Mouse (Mus musculus) CD4-positive, CD25-positive, alpha-beta regulatory T cell, adult 2 months (primary cell): ENCODE measurements around the gene Mcrip1.
A peak's percentile ranks its signal among the peaks of the same experiment; 100 is the strongest.
"Not testable (repeated sequence)": the region's sequence is repeated elsewhere in the genome, so short reads cannot be mapped to it uniquely, and the experiment has no call there.

ENCODE experiments used
- DNase-seq: peaks from one replicate; pipeline ENCODE4 v3.0.0-alpha.2; 2012; ENCODE audit warnings: low read depth, low spot score

Gene Mcrip1

GRCm38 (mm10) chr11:120514262-120514661 lies 35.3 kb downstream of the Mcrip1 start:
- DNase-seq: not testable (repeated sequence)

GRCm38 (mm10) chr11:120512790-120513453 lies 36.6 kb downstream of the Mcrip1 start:
- DNase-seq: no peak

GRCm38 (mm10) chr11:120510375-120511030 lies 39.0 kb downstream of the Mcrip1 start:
- peak; percentile 56 for DNase-seq

- DNase-seq: no peak
Measured at GRCm38 (mm10) chr11:120509940-120510339, 39.6 kb downstream of the Mcrip1 start.

- DNase-seq: no peak
Measured at GRCm38 (mm10) chr11:120508290-120508870, 41.1 kb downstream of the Mcrip1 start.

- DNase-seq: no peak
Measured at GRCm38 (mm10) chr11:120507611-120508289, 41.8 kb downstream of the Mcrip1 start.

- peak; percentile 38 for DNase-seq
Measured at GRCm38 (mm10) chr11:120506899-120507298, 42.6 kb downstream of the Mcrip1 start.

- no peak for DNase-seq
Measured at GRCm38 (mm10) chr11:120505661-120506060, 43.9 kb downstream of the Mcrip1 start.

- no peak for DNase-seq
Measured at GRCm38 (mm10) chr11:120501701-120502100, 47.8 kb downstream of the Mcrip1 start.

- no peak for DNase-seq
Measured at GRCm38 (mm10) chr11:120501018-120501417, 48.5 kb downstream of the Mcrip1 start.

GRCm38 (mm10) chr11:120500357-120500756 lies 49.2 kb downstream of the Mcrip1 start:
- DNase-seq: no peak

- no peak for DNase-seq
Measured at GRCm38 (mm10) chr11:120499894-120500293, 49.6 kb downstream of the Mcrip1 start.

- DNase-seq: no peak
Measured at GRCm38 (mm10) chr11:120498891-120499290, 50.6 kb downstream of the Mcrip1 start.

GRCm38 (mm10) chr11:120498226-120498625 lies 51.3 kb downstream of the Mcrip1 start:
- no peak for DNase-seq

GRCm38 (mm10) chr11:120497436-120497835 lies 52.1 kb downstream of the Mcrip1 start:
- no peak for DNase-seq

GRCm38 (mm10) chr11:120493911-120494310 lies 55.6 kb downstream of the Mcrip1 start:
- no peak for DNase-seq

GRCm38 (mm10) chr11:120493351-120493750 lies 56.2 kb downstream of the Mcrip1 start:
- DNase-seq: no peak
